Mouse (Mus musculus): Measurements from ENCODE around the gene Acly.

DNA sequence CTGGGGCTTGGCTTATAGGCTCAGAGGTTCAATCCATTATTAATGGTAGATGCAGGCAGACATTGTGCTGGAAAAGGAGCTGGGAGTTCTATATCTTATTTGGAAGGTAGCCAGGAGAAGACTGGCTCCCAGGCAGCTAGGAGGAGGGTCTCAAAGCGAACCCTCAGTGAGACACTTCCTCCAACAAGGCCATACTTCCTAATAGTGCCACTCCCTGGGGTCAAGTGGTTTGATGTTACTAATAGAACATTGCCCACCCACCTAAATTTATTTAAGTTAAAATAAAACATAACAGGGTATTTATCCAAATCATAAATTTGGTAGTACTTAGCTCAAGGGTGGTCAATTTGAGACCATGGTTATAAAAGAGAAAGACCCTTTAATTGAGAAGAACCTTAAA is 62.0 kb downstream of the Acly start:
- TF ChIP-seq CTCF (IDR thresholded peaks at IDR 0.05; ENCODE audit: low read depth) (no peak), EP300 (IDR thresholded peaks at IDR 0.05; ENCODE audit: low read depth) (no peak)
